Mouse (Mus musculus) spleen, postnatal 14 days (tissue): Measurements from ENCODE around the gene Nr6a1.
A peak's percentile ranks its signal among the peaks of the same experiment; 100 is the strongest.

Experiments used
- DNase-seq, 2 experiments: peaks; one replicate each; pipeline ENCODE4 v3.0.0; 2021 to 2022; ENCODE audit warnings: low spot score in 2 of 2

Nr6a1 gene

GRCm38 (mm10) chr2:38927115-38927979 lies at the start of gene Nr6a1:
Gene Nr6a1, minus strand, starts transcription at chr2:38927688.
- DNase-seq = peak; percentile 30 to 58

- no peak for DNase-seq
Observed at GRCm38 (mm10) chr2:38975941-38976805, 48.7 kb upstream of the Nr6a1 start.

GRCm38 (mm10) chr2:38975181-38975580 lies 47.7 kb upstream of the Nr6a1 start:
- DNase-seq = no peak

GRCm38 (mm10) chr2:38974171-38974570 lies 46.7 kb upstream of the Nr6a1 start:
- DNase-seq = no peak

GRCm38 (mm10) chr2:38973701-38974100 lies 46.2 kb upstream of the Nr6a1 start:
- DNase-seq = no peak

- DNase-seq = no peak
Observed at GRCm38 (mm10) chr2:38973223-38973622, 45.7 kb upstream of the Nr6a1 start.

GRCm38 (mm10) chr2:38970057-38970456 lies 42.6 kb upstream of the Nr6a1 start:
- no peak for DNase-seq

GRCm38 (mm10) chr2:38969650-38970049 lies 42.2 kb upstream of the Nr6a1 start:
- DNase-seq = no peak

GRCm38 (mm10) chr2:38964198-38964597 lies 36.7 kb upstream of the Nr6a1 start:
- no peak for DNase-seq

GRCm38 (mm10) chr2:38957671-38958223 lies 30.3 kb upstream of the Nr6a1 start:
- no peak for DNase-seq

GRCm38 (mm10) chr2:38956062-38956461 lies 28.6 kb upstream of the Nr6a1 start:
- DNase-seq = no peak

- DNase-seq = no peak
Observed at GRCm38 (mm10) chr2:38953152-38953883, 25.8 kb upstream of the Nr6a1 start.

- DNase-seq = peak; percentile 31 to 38
Observed at GRCm38 (mm10) chr2:38950281-38950719, 22.8 kb upstream of the Nr6a1 start.

GRCm38 (mm10) chr2:38947566-38947965 lies 20.1 kb upstream of the Nr6a1 start:
- no peak for DNase-seq

GRCm38 (mm10) chr2:38944460-38945161 lies 17.1 kb upstream of the Nr6a1 start:
- DNase-seq = no peak

GRCm38 (mm10) chr2:38943977-38944376 lies 16.5 kb upstream of the Nr6a1 start:
- no peak for DNase-seq

GRCm38 (mm10) chr2:38943161-38943560 lies 15.7 kb upstream of the Nr6a1 start:
- DNase-seq = no peak

GRCm38 (mm10) chr2:38941898-38942297 lies 14.4 kb upstream of the Nr6a1 start:
- DNase-seq = no peak

GRCm38 (mm10) chr2:38941426-38941825 lies 13.9 kb upstream of the Nr6a1 start:
- no peak for DNase-seq

GRCm38 (mm10) chr2:38939047-38939446 lies 11.6 kb upstream of the Nr6a1 start:
- no peak for DNase-seq

- DNase-seq = no peak
Observed at GRCm38 (mm10) chr2:38938007-38938406, 10.5 kb upstream of the Nr6a1 start.
